Mouse (Mus musculus) heart, postnatal 0 days (tissue): ENCODE results near the gene Mpp2.
A peak's percentile ranks its signal among the peaks of the same experiment; 100 is the strongest.

Experiments used
- CTCF ChIP-seq: IDR thresholded peaks from 2 replicates; pipeline ENCODE4 v1.5.1; 2016; ENCODE audit warnings: antibody characterized with exemption, control low read depth, low read depth
- EP300 ChIP-seq: IDR thresholded peaks from 2 replicates; pipeline ENCODE4 v1.6.1; 2016; ENCODE audit warnings: antibody characterized with exemption, low read depth

DNA sequence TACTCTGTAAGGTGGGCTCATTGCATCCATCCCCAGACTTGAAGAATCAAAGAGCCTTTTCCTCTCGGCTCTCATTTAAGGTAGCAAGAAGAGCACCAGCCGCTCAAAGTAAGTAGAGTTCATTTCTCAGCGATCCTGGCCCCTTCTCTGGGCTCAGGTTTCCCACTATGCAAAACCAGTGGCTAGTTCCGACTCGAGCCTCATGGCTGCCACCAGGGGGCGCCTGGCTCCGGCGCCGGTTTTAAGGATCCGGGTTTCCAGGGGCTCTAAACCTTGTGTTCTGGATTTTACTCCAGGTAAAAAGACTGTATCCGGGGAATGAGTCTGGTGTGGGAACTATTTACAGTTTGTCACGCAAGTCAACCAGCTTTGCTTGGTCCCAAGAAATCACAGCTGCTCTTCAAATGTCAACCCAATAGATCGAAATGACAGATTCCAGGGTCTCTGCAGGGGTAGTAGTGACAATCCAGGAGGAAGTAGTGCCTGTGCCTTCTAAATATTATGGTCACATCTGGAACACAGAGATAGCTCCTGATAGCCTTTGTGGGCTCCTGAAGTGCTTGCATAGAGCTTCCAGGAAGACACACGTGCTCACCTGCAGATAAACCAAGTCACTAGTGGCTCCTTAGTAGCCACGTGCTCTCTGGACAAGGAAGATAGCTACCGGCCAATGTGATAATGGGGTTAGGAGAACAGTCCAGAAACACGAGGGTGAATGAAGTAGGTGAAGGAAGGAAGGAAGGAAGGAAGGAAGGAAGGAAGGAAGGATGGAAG, 14.4 kb upstream of the Mpp2 start:
- peak; percentile 74 for TF ChIP-seq CTCF
- no peak for TF ChIP-seq EP300
